Mouse (Mus musculus): ENCODE measurements around the gene Hsf2. TPM values are rescaled to one million over a fixed set of nuclear protein-coding genes. Genes with fewer than 3 reads are reported as not detected.

Hsf2 gene
- total RNA-seq, 1 experiment: 32.0 TPM

DNA sequence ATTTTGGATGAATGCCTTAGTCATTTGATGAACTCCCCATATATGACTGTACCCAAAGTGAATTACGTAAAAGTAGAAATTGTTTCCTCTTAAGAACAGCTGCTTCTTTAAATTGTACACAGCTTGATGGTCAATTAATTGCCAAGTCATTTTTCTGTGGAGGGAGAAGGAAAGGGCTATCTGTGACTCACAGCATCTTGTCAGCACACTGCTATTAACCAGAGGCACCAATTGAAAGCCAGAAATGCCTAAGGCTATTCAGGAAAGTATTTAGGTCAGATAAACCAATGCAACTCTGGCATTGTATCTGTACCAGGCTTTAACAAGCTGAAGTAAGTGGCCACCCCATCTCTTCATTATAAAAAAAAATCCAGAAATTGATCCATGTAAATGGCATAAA is 67.5 kb downstream of the Hsf2 start:
- DNase-seq (ENCODE audit: low read depth, low spot score): no peak
- Histone ChIP-seq H3K36me3 (ENCODE audit: control insufficient read depth, insufficient read depth, low read length, poor library complexity, severe bottlenecking) (no peaks in the 10 kb centered on the region), H3K4me1 (ENCODE audit: control insufficient read depth in 2 of 2, insufficient read depth in 2 of 2, low read length in 2 of 2, poor library complexity in 1 of 2) (no peaks in the 10 kb centered on the region), H3K4me3 (ENCODE audit: insufficient read depth in 1 of 2, low read depth in 1 of 2, low read length in 2 of 2, poor library complexity in 1 of 2, severe bottlenecking in 1 of 2) (no peak overlapping the region), H3K9me3 (ENCODE audit: control insufficient read depth, insufficient read depth, low read depth, low read length) (no peaks in the 10 kb centered on the region), H3K27ac (ENCODE audit: insufficient read depth, low read depth, low read length, poor library complexity, severe bottlenecking) (no peak overlapping the region), H3K9ac (ENCODE audit: insufficient read depth, low read depth, low read length, poor library complexity, severe bottlenecking) (no peak overlapping the region)
- in situ Hi-C loops (cut with MboI; ENCODE audit: low sequenced_read_pairs in 2 of 2, unreplicated experiment in 2 of 2): no loop called here
- no peak for TF ChIP-seq ZC3H11A (IDR thresholded peaks at IDR 0.05; ENCODE audit: borderline replicate concordance, low read depth, low read length)
- no peak for TF ChIP-seq HCFC1 (IDR thresholded peaks at IDR 0.05; ENCODE audit: borderline replicate concordance, insufficient read depth, low read length)
- no peak for TF ChIP-seq CHD2 (IDR thresholded peaks at IDR 0.05; ENCODE audit: low read depth, low read length)
- no peak for TF ChIP-seq MAFK (IDR thresholded peaks at IDR 0.05; ENCODE audit: insufficient read depth, low read depth, low read length)
- TF ChIP-seq ZNF384 (IDR thresholded peaks at IDR 0.05; ENCODE audit: low read depth, low read length): no peak

DNA sequence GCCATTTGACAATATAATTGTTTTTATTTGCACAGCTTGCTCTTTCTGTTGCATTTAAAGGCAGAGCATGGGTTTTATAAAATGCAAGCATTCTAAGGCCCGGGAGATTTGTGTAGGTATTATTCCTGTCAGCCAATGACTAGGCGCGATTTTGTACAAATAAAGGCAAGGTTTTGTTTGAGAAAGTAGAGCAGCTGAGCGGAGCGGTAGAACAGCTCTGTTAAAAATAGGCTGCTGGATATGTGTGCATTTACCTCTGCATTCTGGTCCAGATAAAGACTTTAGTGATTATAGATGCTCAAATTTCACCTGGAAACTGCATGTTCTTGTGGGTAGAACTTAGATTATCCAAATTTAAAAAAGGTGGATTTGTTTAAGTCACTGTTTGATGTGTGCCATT is 71.4 kb downstream of the Hsf2 start:
- H3K36me3 ChIP-seq (ENCODE audit: control insufficient read depth, insufficient read depth, low read length, poor library complexity, severe bottlenecking): no peaks in the 10 kb centered on the region
- H3K4me3 ChIP-seq (ENCODE audit: insufficient read depth in 1 of 2, low read depth in 1 of 2, low read length in 2 of 2, poor library complexity in 1 of 2, severe bottlenecking in 1 of 2): no peak overlapping the region
- no peak overlapping the region for H3K27ac ChIP-seq (ENCODE audit: insufficient read depth, low read depth, low read length, poor library complexity, severe bottlenecking)
- H3K9ac ChIP-seq (ENCODE audit: insufficient read depth, low read depth, low read length, poor library complexity, severe bottlenecking): no peak overlapping the region
- H3K9me3 ChIP-seq (ENCODE audit: control insufficient read depth, insufficient read depth, low read depth, low read length): no peaks in the 10 kb centered on the region
- no peak for DNase-seq (ENCODE audit: low read depth, low spot score)
- TF ChIP-seq ZNF384 (IDR thresholded peaks at IDR 0.05; ENCODE audit: low read depth, low read length) (no peak), MAFK (IDR thresholded peaks at IDR 0.05; ENCODE audit: insufficient read depth, low read depth, low read length) (no peak), CHD2 (IDR thresholded peaks at IDR 0.05; ENCODE audit: low read depth, low read length) (no peak), ZC3H11A (IDR thresholded peaks at IDR 0.05; ENCODE audit: borderline replicate concordance, low read depth, low read length) (no peak), HCFC1 (IDR thresholded peaks at IDR 0.05; ENCODE audit: borderline replicate concordance, insufficient read depth, low read length) (no peak)
- in situ Hi-C loops (cut with MboI; ENCODE audit: low sequenced_read_pairs in 2 of 2, unreplicated experiment in 2 of 2): no loop called here
- H3K4me1 ChIP-seq (ENCODE audit: control insufficient read depth in 2 of 2, insufficient read depth in 2 of 2, low read length in 2 of 2, poor library complexity in 1 of 2): no peaks in the 10 kb centered on the region

Other genes starting within 250 kb of the Hsf2 start
- 143 and 153 TPM in 2 replicates for gene Serinc1, start 46.1 kb downstream of the Hsf2 start, total RNA-seq (2012; rRNA removed)
- gene Pkib, start 145.6 kb downstream of the Hsf2 start, total RNA-seq (2012; rRNA removed): 0.48 and 0.76 TPM in 2 replicates